Mouse (Mus musculus) erythroblast, embryonic 14.5 days (primary cell): ENCODE measurements around the gene Jmjd1c.

Source experiments
- GATA1 ChIP-seq: IDR thresholded peaks from 2 replicates; pipeline ENCODE4 v1.6.1; 2012; ENCODE audit warnings: low read length, inconsistent platforms, mixed read lengths
- TAL1 ChIP-seq: IDR thresholded peaks from 3 replicates; pipeline ENCODE4 v1.6.1; 2012; ENCODE audit warnings: low read length, inconsistent platforms, mixed read lengths

DNA sequence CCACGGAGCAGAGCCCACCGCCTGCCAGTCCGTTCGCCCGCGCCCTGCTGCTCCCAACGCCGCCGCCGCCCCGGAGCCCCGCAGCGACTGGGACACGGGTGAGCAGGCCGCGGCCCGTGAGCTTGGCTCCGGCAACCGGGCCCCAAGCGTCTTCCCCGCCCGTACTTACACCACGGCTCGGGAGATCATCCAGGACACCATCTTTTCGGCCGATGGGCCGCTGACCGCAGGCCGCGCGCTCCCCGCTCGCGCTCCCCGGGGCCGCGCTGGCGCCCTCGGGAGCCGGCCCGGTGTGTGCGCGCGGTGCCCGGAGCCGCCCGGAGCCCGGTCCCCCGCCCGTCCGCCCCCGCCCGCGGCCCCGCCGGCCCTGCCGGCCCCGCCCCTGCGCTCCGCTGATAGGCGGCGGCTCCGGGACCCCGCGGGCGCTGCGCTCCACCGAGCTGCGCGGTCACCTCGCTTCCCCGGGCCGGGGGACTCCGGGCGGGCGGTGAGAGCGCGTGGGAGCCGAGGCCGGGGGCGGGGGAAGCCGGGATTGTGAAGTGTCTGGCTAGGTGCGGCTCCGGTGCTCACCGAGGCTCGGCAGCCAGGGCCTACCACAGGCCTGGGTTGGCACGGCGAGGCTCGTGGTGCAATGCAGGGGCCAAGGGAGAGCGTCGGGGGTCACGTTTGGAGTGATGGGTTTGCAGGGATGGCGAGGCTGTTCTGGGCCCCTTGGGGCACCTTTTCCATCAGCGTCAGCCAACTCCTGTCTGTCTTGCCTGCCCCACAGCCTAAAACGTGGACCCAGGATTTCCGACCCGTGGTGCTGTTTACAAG is 904 bp downstream of the Jmjd1c start, which contains the start of gene Reep3:
- TF ChIP-seq GATA1 = no peak
- no peak for TF ChIP-seq TAL1
